In the genomic region with DNA sequence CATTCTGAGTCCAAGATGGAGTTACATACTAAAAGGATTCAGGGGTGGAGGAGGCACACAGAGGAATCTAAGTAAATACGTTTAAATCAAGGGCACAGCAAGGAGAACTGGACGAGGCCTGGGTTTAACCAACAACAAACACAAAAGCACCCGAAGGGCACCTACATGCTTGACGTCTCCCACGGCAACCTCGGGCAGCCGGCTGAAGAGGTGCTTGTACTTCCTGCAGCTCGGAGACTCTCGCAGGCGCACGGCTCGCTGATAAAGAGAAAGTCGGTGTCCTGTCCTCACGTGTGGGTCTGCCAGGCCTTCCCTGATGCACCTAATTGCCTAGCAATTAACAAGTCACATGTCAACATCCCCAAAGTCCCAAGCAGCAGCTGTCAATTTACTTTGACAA, we compare ENCODE assay signal across 30 mouse cellular contexts. TPM values are rescaled to one million over a fixed set of nuclear protein-coding genes. Genes with fewer than 3 reads are reported as not detected.
DNase-seq lines count a peak whose midpoint lies in the region; ATAC-seq lines count a peak whose summit lies in the region.
"Had no signal": no experiment of that assay in that cellular context is flagged by ENCODE, and none has a peak within 500 bp of the region (broad histone marks: within the 10 kb centered on the region; RNA-seq: fewer than 3 reads in every experiment).

No protein-coding gene starts in this region.

- H3K27me3 ChIP-seq in heart, embryonic 12.5 days (replicated peaks): no peaks in the 10 kb centered on the region
- no peaks in the 10 kb centered on the region for H3K27me3 ChIP-seq in midbrain, embryonic 12.5 days
- H3K27me3 ChIP-seq in midbrain, embryonic 16.5 days (ENCODE audit: control insufficient read depth, insufficient read depth, low read depth, low read length): no peaks in the 10 kb centered on the region
- H3K27me3 ChIP-seq: embryonic facial prominence, embryonic 15.5 days; hindbrain, embryonic 13.5 days; limb, embryonic 15.5 days; liver, embryonic 13.5 days had no signal

- no peak overlapping the region for H3K27ac ChIP-seq in heart, embryonic 12.5 days (ENCODE audit: poor library complexity, severe bottlenecking)
- H3K27ac ChIP-seq in midbrain, embryonic 12.5 days (replicated peaks): 0 out of 2 replicates have a peak overlapping the region, but pooled peaks have one; percentile 1
- H3K27ac ChIP-seq in midbrain, embryonic 16.5 days (ENCODE audit: low read length): no peak overlapping the region
- H3K27ac ChIP-seq: embryonic facial prominence, embryonic 10.5 days; embryonic facial prominence, embryonic 15.5 days; heart, embryonic 10.5 days; limb, embryonic 10.5 days; limb, embryonic 15.5 days; liver, embryonic 13.5 days; macrophage had no signal

- peaks cover 74% of the 10 kb centered on the region for H3K36me3 ChIP-seq in heart, embryonic 12.5 days
- peaks cover 53% of the 10 kb centered on the region for H3K36me3 ChIP-seq in midbrain, embryonic 12.5 days
- peaks cover 9% of the 10 kb centered on the region for H3K36me3 ChIP-seq in midbrain, embryonic 16.5 days (ENCODE audit: control insufficient read depth, insufficient read depth, low read length)

- H3K4me3 ChIP-seq in heart, embryonic 12.5 days: no peak overlapping the region
- H3K4me3 ChIP-seq in midbrain, embryonic 12.5 days: no peak overlapping the region
- no peak overlapping the region for H3K4me3 ChIP-seq in midbrain, embryonic 16.5 days (ENCODE audit: low read depth, low read length)
- H3K4me3 ChIP-seq: embryonic facial prominence, embryonic 10.5 days; embryonic facial prominence, embryonic 15.5 days; heart, embryonic 10.5 days; hindbrain, embryonic 13.5 days; limb, embryonic 10.5 days; limb, embryonic 15.5 days; liver, embryonic 13.5 days; myocyte had no signal

- no peak overlapping the region for H3K4me2 ChIP-seq in heart, embryonic 12.5 days
- no peak overlapping the region for H3K4me2 ChIP-seq in midbrain, embryonic 12.5 days (replicated peaks)
- no peak overlapping the region for H3K4me2 ChIP-seq in midbrain, embryonic 16.5 days (ENCODE audit: low read length)
- H3K4me2 ChIP-seq: embryonic facial prominence, embryonic 15.5 days; hindbrain, embryonic 13.5 days; limb, embryonic 15.5 days; liver, embryonic 13.5 days; lung, embryonic 14.5 days had no signal

- no peaks in the 10 kb centered on the region for H3K4me1 ChIP-seq in heart, embryonic 12.5 days (replicated peaks)
- peaks cover 7% of the 10 kb centered on the region; the same call in 1 of the 2 replicates for H3K4me1 ChIP-seq in midbrain, embryonic 12.5 days
- H3K4me1 ChIP-seq in midbrain, embryonic 16.5 days (ENCODE audit: control insufficient read depth, insufficient read depth, low read length): peaks cover 3% of the 10 kb centered on the region; the same call in 1 of the 2 replicates
- H3K4me1 ChIP-seq: embryonic facial prominence, embryonic 10.5 days; embryonic facial prominence, embryonic 15.5 days; heart, embryonic 10.5 days; limb, embryonic 10.5 days; limb, embryonic 15.5 days; liver, embryonic 13.5 days had no signal

- 71% methylated on average over 14 of the region's 14 CpGs for WGBS in heart, embryonic 12.5 days
- 24% methylated on average over 14 of the region's 14 CpGs for whole genome bisulfite sequencing in midbrain, embryonic 12.5 days
- WGBS in midbrain, embryonic 16.5 days: 19% methylated on average over 14 of the region's 14 CpGs

- H3K9me3 ChIP-seq in heart, embryonic 12.5 days (replicated peaks): no peaks in the 10 kb centered on the region
- H3K9me3 ChIP-seq in midbrain, embryonic 12.5 days: no peaks in the 10 kb centered on the region
- H3K9me3 ChIP-seq in midbrain, embryonic 16.5 days (replicated peaks; ENCODE audit: control insufficient read depth, low read length, poor library complexity, severe bottlenecking): no peaks in the 10 kb centered on the region
- H3K9me3 ChIP-seq: embryonic facial prominence, embryonic 10.5 days; embryonic facial prominence, embryonic 15.5 days; heart, embryonic 10.5 days; hindbrain, embryonic 13.5 days; limb, embryonic 10.5 days; limb, embryonic 15.5 days; liver, embryonic 13.5 days had no signal

- H3K9ac ChIP-seq in heart, embryonic 12.5 days: no peak overlapping the region
- H3K9ac ChIP-seq in midbrain, embryonic 12.5 days (replicated peaks): no peak overlapping the region
- no peak overlapping the region for H3K9ac ChIP-seq in midbrain, embryonic 16.5 days (ENCODE audit: low read depth, low read length)
- H3K9ac ChIP-seq: embryonic facial prominence, embryonic 15.5 days; hindbrain, embryonic 13.5 days; limb, embryonic 15.5 days; liver, embryonic 13.5 days; lung, embryonic 14.5 days had no signal

- DNase-seq in heart, adult 11 months: peak; percentile 55
- DNase-seq in lung, adult 18-20 months: peak; percentile 30 to 52
- DNase-seq in lung, postnatal 14 days: no peak
- DNase-seq in mesoderm, embryonic 11.5 days (ENCODE audit: low read depth, low spot score): peak; percentile 1
- DNase-seq in ovary, postnatal 36 days (ENCODE audit: low spot score): no peak
- DNase-seq: adrenal gland, postnatal 25 days; B cell, adult 2 months; cerebellum, adult 18-20 months; cerebellum, postnatal 10 days; gastrocnemius, postnatal 10 days; heart, postnatal 36 days; kidney, postnatal 10 days; layer of hippocampus, adult 9-11 months; liver, embryonic 13.5 days; lung, embryonic 14.5 days; right cerebral cortex, adult 18-20 months; spleen, adult 18-20 months; thymus, postnatal 14 days had no signal

- no peak for ATAC-seq in heart, embryonic 12.5 days (ENCODE audit: insufficient number of reproducible peaks, low FRiP score)
- no peak for ATAC-seq in midbrain, embryonic 12.5 days (ENCODE audit: low FRiP score, low read depth)
- no peak for ATAC-seq in midbrain, embryonic 16.5 days
- ATAC-seq: intestine, postnatal 0 days had no signal

RNA-seq across cellular contexts. Expression of gene Fan1, which starts 19.7 kb away (rescaled TPM):
- polyA plus RNA-seq in heart, embryonic 12.5 days (2016; fragmentation: Nextera tagmentation; extraction: Ambion mirVana): 5.0 and 5.7 TPM in 2 replicates
- polyA plus RNA-seq in midbrain, embryonic 12.5 days (2016; fragmentation: Nextera tagmentation; extraction: Ambion mirVana): 9.8 and 10.0 TPM in 2 replicates
- polyA plus RNA-seq in midbrain, embryonic 16.5 days (2015; fragmentation: Nextera tagmentation; extraction: Ambion mirVana): 5.1 and 7.1 TPM in 2 replicates

RNA-seq across cellular contexts. Expression of gene Mphosph10, which starts 37.9 kb away (rescaled TPM):
- polyA plus RNA-seq in heart, embryonic 12.5 days (2016; fragmentation: Nextera tagmentation; extraction: Ambion mirVana): 27.8 and 30.9 TPM in 2 replicates
- 42.2 and 43.0 TPM in 2 replicates for polyA plus RNA-seq in midbrain, embryonic 12.5 days (2016; fragmentation: Nextera tagmentation; extraction: Ambion mirVana)
- 22.6 and 28.3 TPM in 2 replicates for polyA plus RNA-seq in midbrain, embryonic 16.5 days (2015; fragmentation: Nextera tagmentation; extraction: Ambion mirVana)

RNA-seq across cellular contexts. Expression of gene Mcee, which starts 38.2 kb away (rescaled TPM):
- polyA plus RNA-seq in heart, embryonic 12.5 days (2016; fragmentation: Nextera tagmentation; extraction: Ambion mirVana): 91.0 and 95.2 TPM in 2 replicates
- 34.6 and 34.9 TPM in 2 replicates for polyA plus RNA-seq in midbrain, embryonic 12.5 days (2016; fragmentation: Nextera tagmentation; extraction: Ambion mirVana)
- 36.7 and 43.8 TPM in 2 replicates for polyA plus RNA-seq in midbrain, embryonic 16.5 days (2015; fragmentation: Nextera tagmentation; extraction: Ambion mirVana)

Comparison
In these comparisons a context has a peak if more than half of its experiments do, and no peak if none do; other contexts are left out.
1. DNase-seq: peak in heart, adult 11 months (single experiment), lung, adult 18-20 months (2 of 2) and mesoderm, embryonic 11.5 days (single experiment); none in lung, postnatal 14 days (single experiment) and ovary, postnatal 36 days (single experiment).